Mouse (Mus musculus): ENCODE data around the gene Srd5a3.
"Not testable (repeated sequence)": the region's sequence is repeated elsewhere in the genome, so short reads cannot be mapped to it uniquely, and the experiment has no call there.

The Srd5a3 gene

GRCm38 (mm10) chr5:76139808-76140729, at the start of gene Srd5a3:
Gene Srd5a3, plus strand, starts transcription at chr5:76140271.
- peak; percentile 98 for DNase-seq

GRCm38 (mm10) chr5:76103809-76104208, 36.3 kb upstream of the Srd5a3 start:
- not testable (repeated sequence) for DNase-seq

- DNase-seq, result no peak
These were observed 32.8 kb upstream of the Srd5a3 start for GRCm38 (mm10) chr5:76107306-76107705.

- no peak for DNase-seq
These were observed 31.6 kb upstream of the Srd5a3 start for GRCm38 (mm10) chr5:76108496-76108895.

- DNase-seq, result peak; percentile 18
These were observed 28.9 kb upstream of the Srd5a3 start for GRCm38 (mm10) chr5:76111173-76111572.

GRCm38 (mm10) chr5:76112016-76112415, 28.1 kb upstream of the Srd5a3 start:
- no peak for DNase-seq

- DNase-seq, result no peak
These were observed 24.5 kb upstream of the Srd5a3 start for GRCm38 (mm10) chr5:76115436-76116041.

GRCm38 (mm10) chr5:76118441-76118840, 21.6 kb upstream of the Srd5a3 start:
- peak; percentile 88 for DNase-seq

- DNase-seq, result no peak
These were observed 19.4 kb upstream of the Srd5a3 start for GRCm38 (mm10) chr5:76120634-76121033.

GRCm38 (mm10) chr5:76127584-76128316, 12.3 kb upstream of the Srd5a3 start:
- DNase-seq, result peak; percentile 39

GRCm38 (mm10) chr5:76130292-76130691, 9.8 kb upstream of the Srd5a3 start:
- DNase-seq, result no peak

GRCm38 (mm10) chr5:76131990-76132389, 8.1 kb upstream of the Srd5a3 start:
- DNase-seq, result no peak

- peak; percentile 69 for DNase-seq
These were observed 4.4 kb upstream of the Srd5a3 start for GRCm38 (mm10) chr5:76135644-76136043.

- no peak for DNase-seq
These were observed 3.8 kb upstream of the Srd5a3 start for GRCm38 (mm10) chr5:76136271-76136670.

GRCm38 (mm10) chr5:76137586-76137985, 2.5 kb upstream of the Srd5a3 start:
- no peak for DNase-seq

- no peak for DNase-seq
These were observed 2.0 kb upstream of the Srd5a3 start for GRCm38 (mm10) chr5:76138071-76138470.

GRCm38 (mm10) chr5:76138512-76138911, 1.6 kb upstream of the Srd5a3 start:
- DNase-seq, result no peak

- DNase-seq, result peak; percentile 26
These were observed 850 bp upstream of the Srd5a3 start for GRCm38 (mm10) chr5:76139171-76139671.

- DNase-seq, result no peak
These were observed 627 bp downstream of the Srd5a3 start for GRCm38 (mm10) chr5:76140730-76141066.

- DNase-seq, result no peak
These were observed 3.3 kb downstream of the Srd5a3 start for GRCm38 (mm10) chr5:76143356-76143755.

GRCm38 (mm10) chr5:76146401-76146800, 6.3 kb downstream of the Srd5a3 start:
- no peak for DNase-seq

GRCm38 (mm10) chr5:76149436-76149835, 9.4 kb downstream of the Srd5a3 start:
- no peak for DNase-seq

- DNase-seq, result no peak
These were observed 12.9 kb downstream of the Srd5a3 start for GRCm38 (mm10) chr5:76152956-76153355.

Measured in kidney, postnatal 10 days (tissue).